Mouse (Mus musculus) embryo, embryonic 9.5 days (tissue): Measurements from ENCODE around the gene Bicc1.

Source experiments
- DNase-seq: peaks from one replicate; pipeline ENCODE4 v3.0.0-alpha.2; 2017; ENCODE audit errors: extremely low spot score

Bicc1 gene

DNA sequence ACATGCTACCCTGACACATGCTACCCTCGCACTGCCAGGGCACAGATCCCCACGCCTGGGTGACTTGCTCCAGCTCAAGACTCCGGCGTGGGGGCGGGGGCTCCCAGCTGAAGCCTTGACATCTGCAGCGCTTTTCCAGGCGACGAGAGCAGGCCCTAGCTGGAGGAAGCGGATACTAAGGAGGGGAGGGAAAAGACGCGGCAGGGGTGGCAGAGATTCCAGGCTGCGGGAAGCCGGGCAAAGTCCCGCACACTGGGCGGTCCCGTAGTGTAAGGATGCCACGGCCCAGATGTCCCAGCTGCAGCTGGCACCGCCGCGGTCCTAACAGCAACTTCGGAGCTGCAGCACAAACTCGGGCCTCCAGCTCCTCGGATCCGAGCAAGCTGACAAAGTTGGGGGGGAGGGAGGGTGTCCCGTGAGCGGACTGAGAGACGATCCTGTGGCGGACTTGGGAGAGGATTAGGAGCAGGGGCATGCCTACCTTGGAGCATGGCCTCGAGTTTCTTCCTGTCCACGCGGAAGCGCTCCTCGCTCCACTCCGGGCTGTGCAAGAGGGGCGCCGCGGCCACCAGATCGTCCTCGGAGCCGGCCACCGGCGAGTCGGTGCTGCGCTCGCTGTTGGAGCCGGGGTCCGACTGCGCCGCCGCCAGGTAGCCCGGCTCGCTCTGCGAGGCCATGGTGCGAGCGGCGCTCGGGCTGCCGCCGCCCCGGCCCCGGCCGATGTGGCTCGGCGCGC lies 392 bp downstream of the Bicc1 start:
- peak; percentile 68 for DNase-seq

DNA sequence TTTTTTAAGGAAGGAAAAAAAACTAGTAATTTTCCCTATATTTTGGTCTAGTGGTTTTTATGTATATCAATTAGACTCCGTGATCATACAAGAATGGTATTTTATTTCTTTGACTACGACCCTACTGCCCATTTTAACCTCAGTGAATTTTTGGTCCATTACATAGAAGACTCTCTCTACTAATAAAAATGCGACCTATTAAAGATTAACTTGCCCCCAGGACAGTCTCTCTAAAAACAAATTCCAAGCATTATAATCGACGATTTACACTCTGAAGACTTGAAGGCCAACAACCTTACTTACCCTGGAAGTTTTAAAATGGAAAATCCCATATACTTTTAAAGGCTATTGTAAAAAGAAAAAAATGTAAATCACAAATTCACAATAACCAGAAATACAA lies 2.9 kb downstream of the Bicc1 start:
- no peak for DNase-seq

DNA sequence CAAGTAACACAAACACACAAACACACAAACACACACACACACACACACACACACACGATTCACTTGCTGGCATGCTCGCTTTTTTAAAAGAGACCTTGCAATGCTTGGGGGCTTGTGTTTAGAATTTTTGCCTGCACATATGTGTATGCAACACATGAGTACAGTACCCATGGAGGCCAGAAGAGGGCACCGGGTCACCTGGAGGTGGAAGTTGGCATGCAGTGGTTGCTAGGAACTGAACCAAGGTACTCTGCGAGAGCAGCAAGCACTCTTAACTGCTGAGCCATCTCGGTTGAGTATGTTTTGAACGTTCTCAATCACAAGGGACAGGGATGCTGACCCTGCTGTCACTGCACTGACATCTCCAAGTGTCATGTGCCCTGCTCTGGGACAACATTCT lies 5.9 kb downstream of the Bicc1 start:
- no peak for DNase-seq

DNA sequence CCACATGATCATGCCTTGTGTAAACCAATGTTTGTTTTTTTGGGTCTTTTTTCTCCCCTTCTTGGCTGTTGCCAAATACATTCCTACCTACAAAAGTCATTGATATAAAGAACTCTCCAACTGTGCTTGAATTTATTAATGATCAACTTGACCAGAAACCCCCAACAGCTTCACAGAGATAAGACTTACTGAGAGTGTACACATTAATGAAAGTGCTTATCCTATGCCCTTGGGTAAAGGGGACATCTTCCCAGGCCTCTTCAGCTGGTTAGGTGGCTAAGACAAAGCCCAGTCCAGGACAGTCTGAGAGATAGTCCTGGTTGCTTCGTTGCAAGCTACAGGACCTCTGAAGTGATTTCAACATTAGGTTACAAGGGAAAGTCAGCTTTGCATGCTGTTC lies 6.4 kb downstream of the Bicc1 start:
- DNase-seq, result no peak

DNA sequence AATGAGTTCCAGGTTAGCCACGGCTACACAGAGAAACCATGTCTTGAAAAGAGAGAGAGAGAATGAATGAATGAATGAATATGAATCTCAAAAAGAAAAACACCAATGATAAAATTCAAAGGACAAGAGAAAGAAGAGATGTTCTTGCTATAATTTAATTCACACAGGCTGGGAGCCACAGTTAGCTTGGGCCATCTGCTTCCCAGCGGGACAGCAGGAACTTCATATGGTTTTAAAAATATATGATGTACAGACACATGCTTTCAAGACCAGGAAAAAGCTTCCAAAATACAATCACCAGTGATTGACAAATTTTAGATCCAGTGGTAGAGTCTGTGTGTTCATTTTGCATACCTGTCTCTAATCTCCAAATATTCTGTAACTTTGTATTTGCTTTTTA lies 9.0 kb downstream of the Bicc1 start:
- no peak for DNase-seq

DNA sequence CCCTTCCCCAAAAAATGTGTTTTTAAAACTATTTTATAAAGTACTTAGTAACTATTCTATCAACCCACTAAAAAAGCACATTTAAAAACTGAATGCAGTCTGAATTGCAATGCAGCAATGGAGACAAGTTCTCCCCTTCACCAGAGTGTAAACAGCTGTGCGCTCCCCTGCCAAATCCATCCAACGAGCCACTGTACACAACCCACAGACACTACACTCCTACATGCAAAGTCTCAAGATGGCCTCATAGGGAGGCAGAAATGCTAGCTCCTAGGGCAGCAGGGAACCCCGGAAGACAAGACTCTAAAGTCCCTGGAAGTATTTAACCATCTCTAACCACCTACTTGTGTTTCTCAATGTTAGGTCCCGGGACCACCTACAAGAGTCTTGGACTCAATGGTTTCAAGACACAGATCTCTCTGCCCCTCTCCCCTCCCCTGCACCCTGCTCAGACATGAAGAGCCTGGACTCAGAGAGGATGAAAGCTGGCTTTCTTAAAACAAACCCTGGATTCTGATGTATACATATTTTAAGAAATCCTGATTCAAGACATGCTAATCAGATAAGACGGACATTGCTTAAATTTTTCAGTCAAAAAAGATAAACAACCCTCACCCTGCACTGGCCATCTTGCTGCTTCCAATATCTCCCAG lies 10.4 kb downstream of the Bicc1 start:
- DNase-seq, result no peak

DNA sequence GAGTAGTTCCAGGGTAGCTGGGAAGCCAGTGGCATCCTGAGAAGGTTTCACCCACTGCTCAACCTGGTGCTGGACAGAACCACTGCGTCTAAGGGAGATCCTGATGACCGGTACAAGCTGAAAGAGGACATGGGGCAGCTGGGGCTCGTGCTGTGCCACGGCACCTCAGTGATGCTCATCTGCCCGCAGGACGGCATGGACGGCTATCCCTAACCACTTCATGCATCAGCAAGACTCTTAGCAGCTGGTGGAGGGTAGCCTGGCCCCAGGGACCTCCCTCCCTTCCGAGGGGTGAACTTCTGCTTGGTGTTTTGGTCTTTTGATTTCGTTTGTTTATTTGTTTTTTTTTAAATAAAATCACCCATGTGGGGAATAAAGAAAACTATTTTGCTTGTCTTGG lies 11.3 kb downstream of the Bicc1 start:
- no peak for DNase-seq

DNA sequence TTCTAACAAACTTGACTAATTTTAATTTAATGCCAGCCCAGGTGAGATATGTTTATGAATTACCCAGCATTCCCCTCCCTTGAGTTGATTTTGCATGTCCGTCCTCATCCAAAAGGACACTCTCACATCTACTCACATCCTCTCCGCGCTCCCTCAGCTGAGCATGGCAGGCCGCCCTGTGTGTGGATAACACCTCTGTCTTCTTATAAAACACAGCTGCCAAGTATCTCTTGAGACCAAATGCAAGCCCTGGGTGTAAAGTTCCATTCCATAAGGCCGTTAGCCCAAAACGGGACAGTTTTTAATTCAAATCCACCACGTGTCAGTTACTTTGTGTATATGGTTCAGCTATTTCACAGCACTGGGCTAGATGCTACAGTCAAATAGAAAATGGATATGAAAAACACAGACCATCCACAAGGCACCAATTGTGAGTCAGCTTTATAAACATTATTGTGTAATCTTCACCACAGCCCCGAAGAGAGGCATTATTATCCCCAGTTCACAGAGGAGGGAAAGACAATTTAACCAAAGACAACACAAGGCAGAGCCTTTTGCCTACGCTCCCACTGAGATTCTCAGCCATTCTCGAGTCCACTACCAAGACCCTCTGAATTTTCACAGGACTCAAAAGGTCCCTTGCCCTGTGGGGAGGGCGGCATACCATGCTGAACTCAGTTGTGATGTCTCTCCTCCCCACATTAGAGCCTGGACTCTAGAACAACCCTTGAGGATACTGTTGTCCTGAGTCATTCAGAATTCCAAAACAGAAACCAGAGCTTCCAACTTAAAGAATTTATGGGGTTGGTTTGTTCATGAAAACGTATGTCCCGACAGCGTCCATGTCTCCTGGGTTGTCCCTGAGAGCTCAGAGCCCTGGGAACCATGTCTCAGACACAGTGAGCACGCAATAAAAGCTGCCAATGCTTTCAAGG lies 12.6 kb downstream of the Bicc1 start:
- DNase-seq, result no peak

DNA sequence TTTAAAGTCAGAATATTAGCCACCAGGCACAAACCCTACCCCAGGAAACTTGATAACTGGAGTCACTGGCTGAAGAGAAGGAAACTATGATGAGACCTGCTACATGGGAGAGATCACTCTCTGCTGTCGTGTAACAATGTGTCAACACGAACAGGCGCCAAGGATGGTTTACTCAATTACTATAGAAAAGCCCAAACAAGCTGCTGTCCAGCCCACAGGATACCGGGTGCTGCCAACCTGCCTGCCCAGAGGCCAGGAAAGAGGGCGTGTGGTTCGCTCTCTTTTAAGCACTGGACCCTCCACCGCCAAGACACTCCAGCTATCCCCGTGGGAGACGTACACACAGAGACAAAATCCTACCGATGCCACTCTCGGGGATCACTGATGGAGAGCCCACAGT lies 13.7 kb downstream of the Bicc1 start:
- DNase-seq, result no peak

DNA sequence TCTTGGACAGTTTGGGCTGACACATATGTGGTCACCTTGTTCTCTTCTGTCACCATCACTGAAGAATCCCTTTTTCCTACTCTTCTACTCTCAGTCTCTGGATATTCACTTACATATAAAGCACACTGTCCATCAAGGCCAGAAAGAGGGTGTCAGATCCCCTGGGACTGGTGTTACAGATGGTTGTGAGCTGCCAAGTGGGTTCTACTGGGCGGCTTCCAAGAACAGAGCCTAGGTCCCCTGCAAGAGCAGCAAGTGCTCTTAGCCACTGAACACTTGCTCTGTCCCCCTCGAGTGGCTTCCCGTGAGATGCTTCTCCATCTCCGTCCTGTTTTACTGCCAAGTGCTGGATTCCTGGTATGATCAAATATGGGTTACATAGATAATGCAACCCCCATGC lies 15.3 kb downstream of the Bicc1 start:
- no peak for DNase-seq

DNA sequence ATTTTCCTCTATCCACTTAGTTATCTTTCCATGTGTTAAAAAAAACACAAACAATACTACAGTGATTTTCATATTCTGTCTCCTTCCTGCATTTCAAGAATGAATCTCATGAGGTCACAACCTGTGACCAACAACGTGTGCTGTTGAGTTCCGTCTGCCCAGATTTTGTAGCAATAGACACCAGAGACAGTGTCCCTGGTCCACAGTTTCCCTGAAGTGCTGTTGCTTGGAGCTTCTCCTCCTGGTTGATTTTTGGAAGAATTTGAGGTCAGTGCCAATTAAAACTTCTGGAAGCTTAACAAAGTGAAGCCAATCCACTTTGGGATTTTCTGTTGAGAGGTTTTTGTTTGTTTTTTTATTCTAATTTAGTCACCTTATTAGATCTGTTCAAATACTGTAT lies 16.9 kb downstream of the Bicc1 start:
- no peak for DNase-seq

DNA sequence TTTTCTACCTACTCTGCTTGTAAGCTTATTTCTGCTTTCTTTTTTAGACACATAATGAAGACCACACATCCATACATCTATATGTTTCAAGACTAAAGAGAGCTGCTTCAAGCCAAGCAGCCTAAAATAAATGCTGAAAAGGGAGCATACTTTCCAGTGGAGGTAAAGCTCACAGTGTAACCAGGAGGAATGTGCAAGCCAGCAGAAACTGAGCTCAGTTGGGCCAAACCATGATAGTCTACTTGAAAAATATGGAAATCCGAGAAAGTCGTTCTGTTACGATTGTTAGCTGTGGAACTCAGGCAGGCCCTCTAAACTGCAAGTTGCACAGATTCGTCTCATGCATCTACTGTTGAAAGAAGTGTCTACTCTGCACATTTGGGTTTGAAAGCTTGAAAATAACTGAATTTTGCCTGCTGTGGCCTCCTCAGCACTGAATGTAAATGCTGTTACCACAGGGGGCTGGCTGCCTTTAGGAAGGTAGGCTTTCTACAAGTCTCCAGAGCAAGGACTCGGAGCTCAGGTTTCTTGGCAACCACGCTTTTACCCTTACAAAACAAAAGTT lies 19.1 kb downstream of the Bicc1 start:
- DNase-seq, result no peak

DNA sequence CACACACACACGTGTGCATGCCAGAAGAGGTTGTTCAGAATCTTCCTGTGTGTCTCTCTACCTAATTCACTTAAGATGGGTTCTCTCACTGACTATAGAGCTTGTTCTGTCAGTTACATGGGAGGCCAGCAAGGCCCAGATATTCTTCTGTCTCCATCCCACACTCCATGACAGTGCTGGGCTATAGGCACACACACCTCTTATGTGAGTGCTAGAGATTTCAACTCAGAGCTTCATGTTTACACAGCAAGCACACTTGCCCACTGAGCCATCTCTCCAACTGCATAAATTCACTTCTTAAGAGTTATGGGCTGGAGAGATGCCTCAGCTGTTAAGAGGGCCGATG lies 20.7 kb downstream of the Bicc1 start:
- DNase-seq, result no peak

DNA sequence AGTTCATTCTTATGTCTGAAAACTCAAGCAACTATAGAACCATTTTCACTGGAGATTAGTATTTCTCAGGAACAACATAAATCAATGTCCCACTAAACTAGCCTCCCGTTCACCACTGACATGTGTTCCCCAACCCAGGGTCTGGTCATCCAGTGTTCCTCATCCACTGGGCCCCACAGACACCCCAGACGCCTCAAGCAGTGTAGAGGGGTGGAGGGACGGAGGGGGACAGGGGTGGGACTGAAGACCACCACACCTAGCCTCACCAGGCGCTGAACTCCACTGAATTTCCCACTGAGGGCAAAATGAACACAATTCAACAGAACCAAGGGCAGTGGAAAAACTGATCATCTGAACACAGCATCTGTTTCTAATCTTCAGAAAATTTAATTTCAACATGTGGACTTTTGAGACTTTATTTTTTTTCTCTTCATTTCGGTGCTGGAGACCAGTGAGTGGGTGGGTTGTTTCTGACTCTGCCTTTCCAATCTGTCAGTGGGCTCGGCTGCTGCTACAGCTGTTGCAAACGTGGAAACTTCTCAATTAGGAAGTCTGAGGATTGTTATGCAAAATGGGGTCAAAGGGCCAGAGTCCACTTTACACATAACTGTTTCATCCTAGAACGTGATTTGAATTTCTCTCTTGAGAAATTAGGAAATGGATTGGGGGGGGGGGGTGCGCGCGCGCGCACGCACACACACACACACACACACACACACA lies 21.2 kb downstream of the Bicc1 start:
- DNase-seq, result no peak

DNA sequence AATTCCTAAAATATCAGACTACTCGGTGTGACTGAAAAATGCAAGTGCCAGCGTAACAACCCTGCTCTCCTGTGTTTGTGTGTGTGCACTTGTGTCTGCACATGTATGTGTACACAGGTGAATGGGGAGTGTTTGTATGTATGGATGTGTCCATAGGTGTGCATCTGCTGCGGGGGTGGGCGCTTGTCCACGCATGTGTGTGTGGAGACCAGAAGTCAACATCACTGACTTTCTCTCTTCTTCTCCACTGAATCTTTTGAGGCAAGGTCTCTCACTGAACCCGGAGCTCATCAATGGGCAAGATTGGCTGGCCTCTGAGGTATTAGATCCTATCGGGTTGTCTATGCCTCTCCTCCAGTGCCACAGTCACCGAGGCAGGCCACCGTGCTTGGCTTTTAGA lies 21.9 kb downstream of the Bicc1 start:
- DNase-seq, result no peak

DNA sequence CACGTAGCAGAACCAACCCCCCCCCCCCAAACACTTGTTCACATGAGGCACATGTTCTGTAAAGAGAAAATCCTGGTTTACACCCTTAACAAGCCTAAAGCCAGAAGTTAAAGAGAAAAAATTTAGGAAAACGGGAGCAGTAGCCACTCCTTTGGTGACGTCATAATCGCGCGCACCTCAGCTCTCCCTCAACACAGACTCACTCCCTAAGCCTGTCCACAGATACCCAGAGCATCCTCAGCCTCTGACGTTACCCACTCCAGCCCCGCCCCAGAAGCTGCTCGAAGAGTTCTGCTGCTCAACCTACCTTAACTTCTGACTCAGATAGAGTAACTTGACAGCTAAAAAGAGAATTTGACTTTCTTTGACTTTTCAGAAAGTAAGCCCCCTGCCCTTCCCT lies 28.2 kb downstream of the Bicc1 start:
- DNase-seq, result no peak

DNA sequence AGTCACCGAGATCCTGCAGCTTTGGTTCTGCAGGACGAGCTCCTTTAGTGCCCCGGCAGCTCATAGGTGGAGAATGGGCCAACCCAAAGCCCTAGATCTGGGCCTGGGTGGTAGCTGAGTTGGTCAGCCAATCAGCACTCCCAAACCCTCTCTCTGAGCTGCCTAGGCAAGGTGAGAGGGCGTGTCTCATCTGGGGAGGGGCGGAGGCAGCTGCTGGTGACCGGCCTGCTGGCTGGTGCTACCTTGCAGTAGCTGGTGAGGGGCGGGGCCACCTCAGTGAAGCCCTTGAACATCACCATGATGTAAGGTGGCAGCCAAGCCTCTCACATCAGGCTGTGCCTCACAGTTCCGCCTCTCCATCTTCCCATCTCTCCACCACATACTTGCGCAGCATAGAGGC lies 29.2 kb downstream of the Bicc1 start:
- no peak for DNase-seq

DNA sequence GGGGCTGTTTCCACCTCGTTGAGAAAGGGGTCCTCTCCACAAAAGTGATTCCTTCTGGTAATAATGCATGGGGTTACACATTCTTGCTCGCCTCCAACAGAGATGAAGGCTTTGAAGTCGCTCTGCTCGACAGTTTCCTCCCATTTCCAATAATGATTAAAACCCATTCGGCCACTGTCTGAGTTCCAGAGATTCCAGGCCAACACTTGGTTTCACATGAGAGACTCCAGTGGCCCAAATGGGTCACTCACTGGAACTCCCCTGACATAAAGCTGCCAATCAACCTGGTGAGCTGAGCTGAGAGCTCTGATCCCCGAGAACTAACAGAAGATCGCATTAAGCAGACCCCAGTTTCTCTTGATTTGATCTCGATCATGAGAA lies 31.6 kb downstream of the Bicc1 start:
- no peak for DNase-seq

DNA sequence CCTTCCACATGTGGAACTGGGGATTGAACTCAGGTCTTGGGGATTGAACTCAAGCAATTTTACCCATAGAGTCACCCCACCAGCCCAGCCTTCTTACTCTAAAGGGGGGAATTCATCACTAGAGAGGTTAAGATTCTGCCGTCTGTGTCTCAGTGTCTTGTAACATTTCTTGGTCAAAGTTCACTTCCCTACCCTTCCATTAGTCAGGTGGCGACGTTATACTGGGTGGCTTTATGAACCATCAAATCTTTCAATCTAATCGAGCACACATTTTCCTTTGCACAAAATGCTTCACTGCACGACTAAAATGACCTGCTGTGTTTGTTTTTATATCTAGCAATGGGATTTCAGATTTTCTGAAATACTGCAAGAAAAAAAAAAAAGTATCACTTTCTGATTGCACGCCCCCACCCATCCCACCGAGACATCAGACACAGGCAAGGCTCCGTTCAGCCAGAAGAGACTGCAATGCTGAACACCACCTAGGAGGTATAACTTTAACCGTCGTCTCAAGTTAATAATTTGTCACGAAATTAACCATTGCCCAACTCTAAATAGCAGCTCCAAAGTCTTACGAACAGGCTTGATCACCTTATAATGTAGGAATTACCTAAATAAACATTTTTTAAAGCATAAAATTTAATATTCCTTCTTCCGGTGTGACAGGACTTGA lies 32.1 kb downstream of the Bicc1 start:
- DNase-seq, result no peak

DNA sequence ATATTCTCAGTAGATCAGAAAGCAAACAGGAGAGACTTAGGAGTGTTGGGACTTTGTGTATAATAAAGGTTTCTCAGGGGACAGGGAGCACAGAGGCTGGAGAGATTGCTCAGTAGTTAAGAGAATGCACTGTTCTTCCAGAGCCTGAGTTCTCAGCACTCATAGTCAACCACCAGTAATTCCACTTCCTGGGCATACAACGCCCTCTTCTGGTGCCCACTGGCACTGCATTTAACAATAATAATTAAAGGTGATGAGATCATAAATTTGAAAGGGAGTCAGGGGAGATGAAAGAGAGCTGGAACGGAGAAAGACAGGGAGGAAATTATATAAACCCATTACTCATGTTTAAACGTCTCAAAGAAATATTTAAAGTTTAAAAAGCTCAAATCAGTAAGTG lies 35.5 kb downstream of the Bicc1 start:
- no peak for DNase-seq

DNA sequence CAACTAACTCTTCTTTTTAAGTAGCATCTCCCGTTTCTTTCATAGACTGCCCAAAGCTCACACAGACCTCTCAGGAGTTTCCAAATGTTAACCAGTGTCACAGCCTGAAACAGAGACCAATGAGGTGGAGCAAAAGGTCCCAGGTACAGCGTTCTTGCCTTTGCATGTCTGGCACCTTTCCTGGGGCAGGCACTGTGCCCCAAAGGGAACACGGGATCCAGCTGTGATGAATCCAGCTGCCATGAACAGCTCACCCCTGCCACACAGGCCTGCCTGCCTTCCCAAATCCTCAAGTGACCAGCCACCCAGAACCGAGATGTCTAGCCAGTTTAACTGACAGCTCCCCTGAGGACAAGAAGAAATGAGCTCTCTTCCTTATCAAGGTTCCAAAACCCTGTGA lies 36.1 kb downstream of the Bicc1 start:
- no peak for DNase-seq
